Mouse (Mus musculus): ENCODE results near the gene Aire. TPM values are rescaled to one million over a fixed set of nuclear protein-coding genes. Genes with fewer than 3 reads are reported as not detected.

Aire gene
- polyA plus RNA-seq, 1 experiment from 2014 or later, result 3.0 TPM

GRCm38 (mm10) chr10:77985775-77986174 lies 57.6 kb downstream of the Aire start:
- Histone ChIP-seq H3K27ac (ENCODE audit: low read length) (no peak overlapping the region), H3K4me1 (ENCODE audit: control insufficient read depth, insufficient read depth, low read length) (0 out of 2 replicates have a peak, but pooled peaks cover 2% of the 10 kb centered on the region), H3K9me3 (replicated peaks; ENCODE audit: control insufficient read depth, low read length) (no peaks in the 10 kb centered on the region), H3K4me3 (ENCODE audit: low read length) (no peak overlapping the region), H3K36me3 (ENCODE audit: control insufficient read depth, insufficient read depth) (peaks cover 30% of the 10 kb centered on the region), H3K27me3 (ENCODE audit: control insufficient read depth, insufficient read depth, low read length) (no peaks in the 10 kb centered on the region), H3K9ac (ENCODE audit: low read length) (no peak overlapping the region), H3K4me2 (ENCODE audit: low read depth, low read length) (no peak overlapping the region)
- WGBS, result 63% methylated on average over 5 of the region's 5 CpGs
- ATAC-seq (replicated peaks; ENCODE audit: extremely low read depth, insufficient read depth, low FRiP score), result no peak

- Histone ChIP-seq H3K9ac (ENCODE audit: low read length) (no peak overlapping the region), H3K9me3 (replicated peaks; ENCODE audit: control insufficient read depth, low read length) (no peaks in the 10 kb centered on the region), H3K36me3 (ENCODE audit: control insufficient read depth, insufficient read depth) (peaks cover 19% of the 10 kb centered on the region), H3K4me2 (ENCODE audit: low read depth, low read length) (no peak overlapping the region), H3K4me3 (ENCODE audit: low read length) (no peak overlapping the region), H3K4me1 (ENCODE audit: control insufficient read depth, insufficient read depth, low read length) (0 out of 2 replicates have a peak, but pooled peaks cover 2% of the 10 kb centered on the region), H3K27ac (ENCODE audit: low read length) (no peak overlapping the region), H3K27me3 (ENCODE audit: control insufficient read depth, insufficient read depth, low read length) (no peaks in the 10 kb centered on the region)
- ATAC-seq (replicated peaks; ENCODE audit: extremely low read depth, insufficient read depth, low FRiP score), result peak; percentile 71
- WGBS, result 0% methylated on average over 4 of the region's 4 CpGs
Measured at GRCm38 (mm10) chr10:77984660-77985059, 58.8 kb downstream of the Aire start.

Other genes starting within 250 kb of the Aire start
- not detected in 2 replicates for gene Gm9639, start 248.5 kb downstream of the Aire start, polyA plus RNA-seq (2015; fragmentation: Nextera tagmentation; extraction: Ambion mirVana)
- gene Gm19668, start 244.5 kb downstream of the Aire start, polyA plus RNA-seq (2015; fragmentation: Nextera tagmentation; extraction: Ambion mirVana), result not detected in 2 replicates
- not detected in 2 replicates for gene Gm9507, start 231.8 kb downstream of the Aire start, polyA plus RNA-seq (2015; fragmentation: Nextera tagmentation; extraction: Ambion mirVana)
- not detected in 2 replicates for gene Gm2696, start 228.9 kb downstream of the Aire start, polyA plus RNA-seq (2015; fragmentation: Nextera tagmentation; extraction: Ambion mirVana)
- not detected in 2 replicates for gene Krtap10-4, start 216.5 kb downstream of the Aire start, polyA plus RNA-seq (2015; fragmentation: Nextera tagmentation; extraction: Ambion mirVana)
- gene Krtap10-10, start 207.7 kb downstream of the Aire start, polyA plus RNA-seq (2015; fragmentation: Nextera tagmentation; extraction: Ambion mirVana), result not detected in 2 replicates
- gene Gm36176, start 196.8 kb downstream of the Aire start, polyA plus RNA-seq (2015; fragmentation: Nextera tagmentation; extraction: Ambion mirVana), result not detected in 2 replicates
- not detected in 2 replicates for gene Gm10318, start 190.8 kb downstream of the Aire start, polyA plus RNA-seq (2015; fragmentation: Nextera tagmentation; extraction: Ambion mirVana)
- not detected in 2 replicates for gene Gm3285, start 181.6 kb downstream of the Aire start, polyA plus RNA-seq (2015; fragmentation: Nextera tagmentation; extraction: Ambion mirVana)
- gene Lrrc3, start 141.1 kb downstream of the Aire start, polyA plus RNA-seq (2015; fragmentation: Nextera tagmentation; extraction: Ambion mirVana), result 1.2 and 1.4 TPM in 2 replicates
- gene Trpm2, start 73.0 kb downstream of the Aire start, polyA plus RNA-seq (2015; fragmentation: Nextera tagmentation; extraction: Ambion mirVana), result 2.6 and 3.4 TPM in 2 replicates
- 19.4 and 20.9 TPM in 2 replicates for gene 1810043G02Rik, start 65.1 kb downstream of the Aire start, polyA plus RNA-seq (2015; fragmentation: Nextera tagmentation; extraction: Ambion mirVana)
- 203 and 219 TPM in 2 replicates for gene Pfkl, start 33.5 kb downstream of the Aire start, polyA plus RNA-seq (2015; fragmentation: Nextera tagmentation; extraction: Ambion mirVana)
- gene Dnmt3l, start 1.7 kb downstream of the Aire start, polyA plus RNA-seq (2015; fragmentation: Nextera tagmentation; extraction: Ambion mirVana), result 0.13 TPM in 1 of 2 replicates, not detected in the other
- gene Icosl, start 25.7 kb upstream of the Aire start, polyA plus RNA-seq (2015; fragmentation: Nextera tagmentation; extraction: Ambion mirVana), result 2.5 and 2.9 TPM in 2 replicates
- 72.8 and 75.3 TPM in 2 replicates for gene D10Jhu81e, start 126.2 kb upstream of the Aire start, polyA plus RNA-seq (2015; fragmentation: Nextera tagmentation; extraction: Ambion mirVana)
- 12.4 and 12.6 TPM in 2 replicates for gene Pwp2, start 141.5 kb upstream of the Aire start, polyA plus RNA-seq (2015; fragmentation: Nextera tagmentation; extraction: Ambion mirVana)
- gene Trappc10, start 201.0 kb upstream of the Aire start, polyA plus RNA-seq (2015; fragmentation: Nextera tagmentation; extraction: Ambion mirVana), result 7.0 and 11.9 TPM in 2 replicates